Comparison of ENCODE assay signal across 8 mouse cellular contexts in the genomic region with DNA sequence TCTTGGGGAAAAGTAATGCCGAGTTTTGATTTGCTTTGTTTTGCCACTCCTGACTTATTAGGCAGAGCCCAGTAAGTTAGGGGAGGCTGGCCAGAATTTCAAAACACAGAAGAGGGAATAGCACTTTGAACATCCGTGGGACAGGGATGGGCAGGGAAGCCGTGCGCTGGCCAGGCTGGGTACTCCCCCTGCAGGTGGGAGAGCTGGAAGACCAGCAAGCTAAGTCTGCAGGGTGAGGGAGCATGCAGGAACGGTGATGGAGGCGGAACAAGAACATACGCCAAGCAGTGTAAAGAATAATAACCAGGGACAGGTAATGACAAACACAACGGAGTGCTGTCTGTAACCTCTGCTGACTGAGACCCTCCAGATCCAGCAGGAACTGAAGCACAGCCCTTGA. TPM values are rescaled to one million over a fixed set of nuclear protein-coding genes. Genes with fewer than 3 reads are reported as not detected.
DNase-seq lines count a peak whose midpoint lies in the region; ATAC-seq and TF ChIP-seq lines count a peak whose summit lies in the region.

No protein-coding gene starts in this region.

- H3K36me3 ChIP-seq in embryonic facial prominence, embryonic 15.5 days, result no peaks in the 10 kb centered on the region

- ATAC-seq in embryonic facial prominence, embryonic 15.5 days (ENCODE audit: insufficient number of reproducible peaks, low FRiP score, low TSS enrichment, low read depth), result 0 out of 2 replicates have a peak, but pooled peaks have one; percentile 64
- no peak for ATAC-seq in megakaryocyte, adult 5-6 weeks (ENCODE audit: poor library complexity, severe bottlenecking)

- peaks cover 27% of the 10 kb centered on the region; the same call in 1 of the 2 replicates for H3K4me1 ChIP-seq in embryonic facial prominence, embryonic 15.5 days

- H3K27ac ChIP-seq in layer of hippocampus, adult 2 months, result no peak overlapping the region
- H3K27ac ChIP-seq in embryonic facial prominence, embryonic 15.5 days (replicated peaks), result peak overlapping the region; percentile 22; the same call in 1 of the 2 replicates

- H3K9me3 ChIP-seq in embryonic facial prominence, embryonic 15.5 days (replicated peaks), result no peaks in the 10 kb centered on the region

- no peaks in the 10 kb centered on the region for H3K27me3 ChIP-seq in embryonic facial prominence, embryonic 15.5 days

- peak; percentile 66 for TF ChIP-seq CTCF in layer of hippocampus, adult 2 months (conservative IDR thresholded peaks at IDR 0.05)

- no peak overlapping the region for H3K4me3 ChIP-seq in layer of hippocampus, adult 2 months
- H3K4me3 ChIP-seq in embryonic facial prominence, embryonic 15.5 days (replicated peaks), result no peak overlapping the region

- no peak overlapping the region for H3K4me2 ChIP-seq in embryonic facial prominence, embryonic 15.5 days (replicated peaks)

- no peak overlapping the region for H3K9ac ChIP-seq in embryonic facial prominence, embryonic 15.5 days

- 20% methylated on average over 8 of the region's 8 CpGs for WGBS in embryonic facial prominence, embryonic 15.5 days

- peak; percentile 22 to 35 for DNase-seq in adrenal gland, postnatal 36 days
- no peak for DNase-seq in adrenal gland, postnatal 4 days (ENCODE audit: low spot score in 2 of 2)
- DNase-seq in layer of hippocampus, adult 2 months (ENCODE audit: low spot score in 2 of 2), result no peak
- no peak for DNase-seq in layer of hippocampus, postnatal 25 days (ENCODE audit: extremely low spot score in 1 of 2, low spot score in 1 of 2)
- DNase-seq in lung, postnatal 14 days, result peak; percentile 60
- DNase-seq in spleen, postnatal 4 days (ENCODE audit: low spot score in 2 of 2), result no peak

RNA-seq across cellular contexts. Expression of gene Vps8, which starts 55.5 kb away (rescaled TPM):
- total RNA-seq in adrenal gland, postnatal 36 days (2021), result 10 to 100 TPM; 23.6 to 24.4 TPM
- 10 to 100 TPM; 24.5 to 26.1 TPM for total RNA-seq in adrenal gland, postnatal 4 days (2021)
- total RNA-seq in layer of hippocampus, adult 2 months (2021), result 10 to 100 TPM; 55.1 to 55.9 TPM
- 10 to 100 TPM; 48.2 to 53.3 TPM for total RNA-seq in layer of hippocampus, postnatal 25 days (2021)
- 15.7 and 16.9 TPM in 2 replicates for polyA plus RNA-seq in embryonic facial prominence, embryonic 15.5 days (2015; fragmentation: Nextera tagmentation; extraction: Ambion mirVana)
- total RNA-seq in megakaryocyte, adult 5-6 weeks (2015), result 11.1 and 20.9 TPM in 2 replicates
- 13.1 and 15.9 TPM in 2 replicates for total RNA-seq in megakaryocyte, adult 5-6 weeks (2017)

Comparison
In these comparisons a context has a peak if more than half of its experiments do, and no peak if none do; other contexts are left out.
1. DNase-seq: peak in adrenal gland, postnatal 36 days (2 of 2) and lung, postnatal 14 days (single experiment); none in adrenal gland, postnatal 4 days (0 of 2), layer of hippocampus, adult 2 months (0 of 2), layer of hippocampus, postnatal 25 days (0 of 2) and spleen, postnatal 4 days (0 of 2).